Mouse (Mus musculus): ENCODE results near the gene Phldb1. TPM values are rescaled to one million over a fixed set of nuclear protein-coding genes. Genes with fewer than 3 reads are reported as not detected.

Gene Phldb1
- polyA plus RNA-seq (2015; fragmentation: Nextera tagmentation; extraction: Ambion mirVana), result 30.8 and 33.2 TPM in 2 replicates

GRCm38 (mm10) chr9:44734524-44735494, at the start of gene Phldb1:
Phldb1 (minus strand) TSS chr9:44735198.

GRCm38 (mm10) chr9:44767101-44768028, 32.4 kb upstream of the Phldb1 start, which contains the start of the genes Arcn1 and Ift46:
Arcn1 (minus strand) TSS chr9:44767845.
Ift46 (plus strand) TSS chr9:44767908.

GRCm38 (mm10) chr9:44673005-44673404, 62.0 kb downstream of the Phldb1 start, which contains the start of gene Treh:
Treh (plus strand) TSS chr9:44673233.

Other genes starting within 250 kb of the Phldb1 start
- gene Cxcr5, start 173.3 kb downstream of the Phldb1 start, polyA plus RNA-seq (2015; fragmentation: Nextera tagmentation; extraction: Ambion mirVana), result not detected in 2 replicates
- gene Ddx6, start 130.3 kb downstream of the Phldb1 start, polyA plus RNA-seq (2015; fragmentation: Nextera tagmentation; extraction: Ambion mirVana), result 21.4 and 21.7 TPM in 2 replicates
- gene Treh, start 62.0 kb downstream of the Phldb1 start, polyA plus RNA-seq (2015; fragmentation: Nextera tagmentation; extraction: Ambion mirVana), result not detected in 2 replicates
- 91.7 and 95.7 TPM in 2 replicates for gene Arcn1, start 32.6 kb upstream of the Phldb1 start, polyA plus RNA-seq (2015; fragmentation: Nextera tagmentation; extraction: Ambion mirVana)
- gene Ift46, start 32.7 kb upstream of the Phldb1 start, polyA plus RNA-seq (2015; fragmentation: Nextera tagmentation; extraction: Ambion mirVana), result 144 and 145 TPM in 2 replicates
- gene Tmem25, start 64.1 kb upstream of the Phldb1 start, polyA plus RNA-seq (2015; fragmentation: Nextera tagmentation; extraction: Ambion mirVana), result 32.5 and 36.8 TPM in 2 replicates
- gene Ttc36, start 67.9 kb upstream of the Phldb1 start, polyA plus RNA-seq (2015; fragmentation: Nextera tagmentation; extraction: Ambion mirVana), result 0.41 and 1.0 TPM in 2 replicates
- 19.6 and 21.4 TPM in 2 replicates for gene Kmt2a, start 146.1 kb upstream of the Phldb1 start, polyA plus RNA-seq (2015; fragmentation: Nextera tagmentation; extraction: Ambion mirVana)
- gene Atp5l, start 185.5 kb upstream of the Phldb1 start, polyA plus RNA-seq (2015; fragmentation: Nextera tagmentation; extraction: Ambion mirVana), result 999 and 1,059 TPM in 2 replicates
- 22.2 and 27.8 TPM in 2 replicates for gene Ube4a, start 230.4 kb upstream of the Phldb1 start, polyA plus RNA-seq (2015; fragmentation: Nextera tagmentation; extraction: Ambion mirVana)
- gene Cd3g, start 245.2 kb upstream of the Phldb1 start, polyA plus RNA-seq (2015; fragmentation: Nextera tagmentation; extraction: Ambion mirVana), result not detected in 2 replicates
- not detected in 2 replicates for gene Cd3d, start 246.6 kb upstream of the Phldb1 start, polyA plus RNA-seq (2015; fragmentation: Nextera tagmentation; extraction: Ambion mirVana)

Data from neural tube, postnatal 0 days (tissue).